In the genomic region with DNA sequence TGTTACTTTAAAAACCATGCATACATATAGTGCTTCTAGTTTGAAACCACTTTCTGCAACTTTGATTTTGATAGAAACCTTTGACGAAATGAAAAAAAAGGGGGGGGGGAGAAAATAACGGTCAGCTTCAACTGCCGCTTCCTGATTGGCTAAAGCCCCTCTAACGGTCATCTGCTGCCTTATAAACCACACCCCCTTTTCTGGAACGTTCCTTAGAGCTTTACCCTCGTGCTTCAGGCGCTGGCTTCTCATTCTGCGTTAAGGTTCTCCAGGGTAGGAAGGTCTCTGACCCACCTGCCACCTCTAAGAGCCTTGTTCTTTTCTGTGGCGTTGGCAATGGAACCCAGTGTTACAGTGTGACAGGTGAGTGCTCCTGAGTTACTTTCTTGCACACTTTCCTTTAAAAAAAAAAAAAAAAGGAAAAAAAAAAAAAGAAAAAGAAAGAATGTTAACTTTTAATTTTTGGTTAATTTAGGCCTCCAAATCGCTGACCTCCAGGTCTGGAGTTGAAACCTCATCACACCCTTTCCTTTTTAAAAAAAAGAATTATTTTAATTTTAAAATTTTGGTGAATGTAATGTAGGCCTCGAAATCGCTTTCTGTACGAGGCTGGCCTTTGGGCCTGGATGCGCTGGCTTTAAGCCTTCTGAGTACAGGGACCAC, we compare ENCODE assay signal across 8 mouse cellular contexts. TPM values are rescaled to one million over a fixed set of nuclear protein-coding genes. Genes with fewer than 3 reads are reported as not detected.
DNase-seq lines count a peak whose midpoint lies in the region; ATAC-seq lines count a peak whose summit lies in the region.

Setx (plus strand) TSS at position 275 of the 663 bp plus-strand sequence.

- no peak for ATAC-seq in erythroid progenitor cell, adult 5-6 weeks (replicated peaks; ENCODE audit: low FRiP score, poor library complexity, severe bottlenecking)
- no peak for ATAC-seq in monocyte, adult 5-6 weeks (replicated peaks; ENCODE audit: insufficient number of reproducible peaks, low FRiP score, low TSS enrichment, poor library complexity, severe bottlenecking)

- intact Hi-C loops in heart, postnatal 14 days (cut with DNase I) = loop anchor here (5.0 kb wide), 2 partner anchors 37 to 62 kb away; partner anchors contain the start of gene Ttf1
- intact Hi-C loops in left cerebral cortex, postnatal 25 days (cut with DNase I) = loop anchor here (2.0 kb wide), 1 partner anchor 63 kb away; the partner anchor contains the start of gene Ttf1

- peak; percentile 14 for DNase-seq in kidney, adult 9 months
- DNase-seq in kidney, postnatal 36 days = no peak
- DNase-seq in adrenal gland, adult 18-20 months (ENCODE audit: low spot score in 2 of 2) = no peak
- no peak for DNase-seq in heart, postnatal 14 days
- no peak for DNase-seq in left cerebral cortex, postnatal 25 days (ENCODE audit: low spot score in 2 of 2)
- no peak for DNase-seq in urinary bladder, postnatal 25 days (ENCODE audit: low spot score)

RNA-seq across cellular contexts. Expression of gene Setx, which starts in this region (rescaled TPM):
- total RNA-seq in adrenal gland, adult 18-20 months (2021) = 10 to 100 TPM; 21.9 to 29.2 TPM
- total RNA-seq in erythroid progenitor cell, adult 5-6 weeks (2015; ENCODE audit: low replicate concordance) = 21.6 and 28.1 TPM in 2 replicates
- 44.9 and 45.2 TPM in 2 replicates for total RNA-seq in erythroid progenitor cell, adult 5-6 weeks (2017; ENCODE audit: low replicate concordance)
- total RNA-seq in heart, postnatal 14 days (2021) = 10 to 100 TPM; 36.9 to 41.9 TPM
- 10 to 100 TPM; 49.0 to 49.2 TPM for total RNA-seq in left cerebral cortex, postnatal 25 days (2021)
- total RNA-seq in monocyte, adult 5-6 weeks (2017) = 97.7 to 134 TPM (median 109 TPM) in 3 replicates
